Mouse (Mus musculus): Measurements from ENCODE around the gene Csrp1.

Csrp1 gene

DNA sequence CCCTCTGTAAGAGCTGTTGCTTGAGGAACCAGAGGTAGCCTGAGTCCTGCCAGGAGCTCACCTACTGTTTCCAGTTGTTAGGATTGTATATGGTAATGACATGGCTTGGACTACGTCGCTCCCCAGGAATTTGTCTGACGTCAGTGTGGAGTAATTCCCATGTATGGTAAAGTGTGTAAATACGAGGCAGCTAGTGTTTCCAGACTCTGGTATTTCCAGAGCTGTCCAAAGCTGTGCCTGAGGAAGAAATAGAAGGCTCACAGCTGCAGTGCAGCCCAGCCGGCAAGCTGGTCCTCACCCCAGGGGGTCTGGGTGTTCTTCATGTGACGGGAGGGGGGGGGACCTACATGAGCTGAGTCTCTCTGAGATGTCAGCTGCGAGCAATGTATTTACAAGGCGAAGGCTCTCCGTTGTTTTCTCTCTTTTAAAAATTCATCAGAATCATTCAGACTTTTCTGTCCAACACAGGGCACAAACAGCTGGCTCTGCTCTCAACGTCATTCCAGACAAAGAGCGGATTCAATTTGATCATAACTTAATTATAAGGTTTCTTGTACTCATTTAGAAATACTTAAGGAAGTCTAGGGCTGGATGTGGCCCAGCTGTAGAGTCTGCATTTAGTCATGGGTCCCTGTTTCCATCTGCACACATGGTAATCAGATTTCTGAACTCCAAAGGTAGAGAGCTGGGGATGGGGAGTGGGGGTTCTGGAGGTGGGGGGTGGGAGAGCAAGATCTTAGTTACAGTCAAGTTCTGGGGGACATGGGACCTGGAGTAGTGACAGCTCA lies 12.2 kb downstream of the Csrp1 start:
- no peak for DNase-seq (ENCODE audit: low read depth)

DNA sequence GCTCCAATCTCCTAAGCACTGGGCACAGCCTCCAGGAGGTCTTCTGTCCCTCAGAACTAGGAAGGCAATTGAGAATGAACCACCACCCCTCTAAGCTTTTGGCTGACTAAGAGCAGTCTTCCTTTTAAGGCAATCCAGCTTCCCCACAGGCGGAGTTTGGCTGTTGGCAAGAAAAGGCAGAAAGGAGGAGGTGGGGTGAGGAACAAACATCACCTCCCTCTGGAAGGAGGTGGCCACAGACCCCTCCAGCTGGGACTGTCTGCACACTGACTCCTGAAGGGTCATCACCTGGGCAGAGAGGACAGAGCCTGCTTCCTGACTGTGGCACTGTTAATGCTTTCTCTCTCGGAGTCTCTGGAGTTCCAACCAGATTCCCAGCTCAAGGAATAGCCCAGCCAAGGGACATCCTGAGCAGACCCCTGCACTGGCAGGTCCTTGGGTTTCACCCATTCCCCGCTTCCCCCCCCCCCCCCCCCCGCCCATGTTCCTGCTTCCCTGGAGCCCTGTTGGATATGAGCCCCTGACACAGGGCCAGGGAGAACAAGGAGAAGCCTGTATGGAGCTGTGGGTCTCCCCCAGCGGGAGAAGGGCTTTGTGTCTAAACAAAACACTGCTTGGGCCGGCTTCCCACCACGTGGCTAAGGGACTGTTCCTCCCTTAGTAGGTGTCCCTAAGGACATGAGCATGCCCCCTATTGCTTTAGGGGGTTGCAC lies 14.5 kb downstream of the Csrp1 start:
- DNase-seq (ENCODE audit: low read depth): no peak

DNA sequence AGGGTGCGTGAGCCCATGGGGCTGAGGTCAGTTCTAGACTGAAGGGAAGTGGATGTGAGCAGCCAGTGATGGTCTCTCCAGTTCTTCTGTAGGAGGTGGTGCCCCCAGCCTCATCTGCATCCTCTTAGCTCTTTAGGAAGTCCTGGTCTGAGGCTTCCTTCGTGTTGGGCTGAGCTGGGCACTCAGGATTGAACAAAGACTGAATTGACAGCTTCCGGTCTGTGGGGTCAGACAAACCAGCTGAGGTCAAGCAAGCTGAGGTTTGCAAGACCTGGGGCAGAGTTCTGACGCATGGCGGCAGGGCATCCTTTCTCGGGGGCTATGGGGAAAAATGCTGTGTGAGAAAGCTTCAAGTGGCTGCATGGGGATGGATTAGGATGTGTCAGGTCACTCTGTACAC lies 15.6 kb downstream of the Csrp1 start:
- no peak for DNase-seq (ENCODE audit: low read depth)

DNA sequence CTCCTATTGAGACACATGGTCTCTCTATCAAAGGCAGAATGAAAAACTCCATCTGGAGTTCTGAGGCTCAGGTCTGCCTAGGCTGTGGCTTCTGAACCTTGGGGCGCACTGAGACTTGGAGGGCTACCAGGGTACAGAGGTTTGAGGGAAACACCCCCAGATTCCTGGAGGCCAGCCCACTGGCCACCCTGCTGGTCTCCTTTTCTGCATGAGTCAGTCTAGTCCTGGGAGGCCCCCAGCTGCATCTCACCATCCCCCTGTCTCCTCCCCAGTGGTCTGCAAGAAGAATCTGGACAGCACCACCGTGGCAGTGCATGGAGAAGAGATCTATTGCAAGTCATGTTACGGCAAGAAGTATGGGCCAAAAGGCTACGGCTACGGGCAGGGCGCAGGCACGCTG lies 25.1 kb downstream of the Csrp1 start:
- DNase-seq (ENCODE audit: low read depth): no peak

DNA sequence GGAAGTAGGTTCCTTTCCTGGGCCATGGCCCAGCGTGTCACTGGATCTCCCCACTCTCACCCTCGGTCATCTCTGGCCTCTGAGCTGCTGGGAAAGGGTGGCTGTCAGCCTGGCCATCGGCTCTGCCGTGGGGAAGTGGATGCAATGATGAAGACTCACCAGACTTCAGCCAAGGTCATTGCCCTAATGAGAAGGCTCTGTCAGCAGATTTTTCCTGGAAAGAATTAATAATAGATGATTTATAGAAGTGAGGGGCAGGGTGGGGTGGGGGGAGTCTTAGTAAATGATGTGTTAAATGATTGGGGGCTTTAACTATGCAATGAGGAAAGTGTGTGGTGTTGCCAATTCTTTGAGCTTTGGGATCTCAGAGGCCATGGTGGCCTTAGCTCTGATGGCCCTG lies 26.4 kb downstream of the Csrp1 start:
- no peak for DNase-seq (ENCODE audit: low read depth)

DNA sequence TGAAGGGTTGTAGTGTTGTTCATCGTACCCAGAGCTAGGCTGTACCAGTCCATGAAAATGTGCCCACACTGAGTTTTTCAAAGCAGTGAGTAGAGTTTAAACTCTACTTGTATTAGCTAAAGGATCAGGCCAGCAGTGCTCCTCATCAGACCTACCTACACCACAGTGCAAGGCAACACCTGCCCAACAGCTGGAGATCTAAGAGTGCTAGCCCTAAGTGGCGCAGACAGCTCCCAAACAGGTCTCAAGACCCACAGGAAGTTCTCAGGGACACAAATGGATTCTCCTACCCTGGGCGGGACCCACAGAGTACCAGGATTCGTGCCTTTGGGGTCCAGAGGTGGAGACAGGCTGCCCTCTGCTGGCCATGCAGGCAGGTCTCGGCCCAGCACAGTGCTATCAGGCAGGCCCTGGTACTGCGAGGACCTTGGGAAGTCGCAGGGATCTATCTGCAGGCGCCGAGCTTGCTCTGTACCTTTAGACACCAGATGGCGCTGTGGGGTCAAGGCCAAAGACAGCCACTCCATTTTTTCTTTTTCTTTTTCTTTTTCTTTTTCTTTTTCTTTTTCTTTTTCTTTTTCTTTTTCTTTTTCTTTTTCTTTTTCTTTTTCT lies 33.0 kb downstream of the Csrp1 start:
- peak; percentile 92 for DNase-seq (ENCODE audit: low read depth)

DNA sequence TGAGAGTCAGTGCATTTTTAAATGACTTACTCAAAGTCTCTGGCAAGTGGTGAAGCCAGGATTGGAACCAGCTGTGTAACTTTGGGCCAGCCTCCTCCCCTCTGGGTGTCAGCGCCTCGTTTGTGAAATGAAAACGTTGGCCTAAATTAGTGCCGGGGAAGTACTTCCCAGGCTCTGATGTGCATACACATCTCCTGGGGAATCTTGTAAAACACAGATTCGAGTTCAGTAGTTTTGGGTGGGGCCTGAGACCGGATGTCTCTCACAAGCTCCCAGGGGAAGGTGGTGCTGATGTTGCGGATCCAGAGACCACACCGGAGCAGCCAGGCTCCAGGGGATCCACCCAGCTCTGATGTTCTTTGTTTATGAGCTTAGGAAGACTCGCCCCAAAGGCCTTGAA lies 35.4 kb downstream of the Csrp1 start:
- DNase-seq (ENCODE audit: low read depth): no peak

DNA sequence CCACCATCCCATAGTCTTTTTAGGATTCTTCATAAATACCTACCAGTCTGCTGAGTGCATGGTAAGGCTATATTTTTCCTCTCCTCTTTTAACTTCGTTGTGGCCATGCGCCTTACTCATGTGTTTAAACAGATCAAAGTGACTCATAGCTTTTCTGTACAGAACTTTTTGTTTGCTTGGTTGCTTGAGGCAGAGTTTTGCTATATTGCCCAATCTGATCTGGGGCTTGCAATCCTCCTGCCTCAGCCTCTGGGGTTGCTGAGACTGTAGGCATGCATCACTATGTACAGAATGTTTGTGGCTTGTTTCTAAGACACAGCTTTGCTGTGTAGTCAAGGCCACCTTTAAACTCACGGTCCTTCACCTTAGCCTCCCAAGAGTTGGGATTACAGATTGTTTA lies 36.1 kb downstream of the Csrp1 start:
- no peak for DNase-seq (ENCODE audit: low read depth)

DNA sequence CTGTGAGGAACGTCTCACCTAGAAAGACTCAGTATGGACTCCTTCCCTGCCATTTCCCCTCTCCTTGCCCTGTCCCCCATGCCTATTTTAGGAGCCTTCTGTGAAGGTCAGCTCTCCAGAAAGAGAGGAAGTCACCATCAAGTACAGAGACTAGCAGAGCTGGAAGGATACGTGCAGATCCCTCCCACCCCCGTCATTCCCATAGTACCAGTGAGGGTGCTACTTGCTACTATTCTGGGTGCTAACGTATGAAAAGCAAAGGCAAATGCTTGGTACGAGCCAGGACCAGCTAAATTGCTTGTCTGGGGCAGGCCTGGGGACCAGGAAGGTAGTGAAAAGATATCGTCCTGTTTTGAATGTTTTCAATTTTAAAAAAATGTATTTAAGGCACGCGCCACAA lies 37.4 kb downstream of the Csrp1 start:
- DNase-seq (ENCODE audit: low read depth): no peak

DNA sequence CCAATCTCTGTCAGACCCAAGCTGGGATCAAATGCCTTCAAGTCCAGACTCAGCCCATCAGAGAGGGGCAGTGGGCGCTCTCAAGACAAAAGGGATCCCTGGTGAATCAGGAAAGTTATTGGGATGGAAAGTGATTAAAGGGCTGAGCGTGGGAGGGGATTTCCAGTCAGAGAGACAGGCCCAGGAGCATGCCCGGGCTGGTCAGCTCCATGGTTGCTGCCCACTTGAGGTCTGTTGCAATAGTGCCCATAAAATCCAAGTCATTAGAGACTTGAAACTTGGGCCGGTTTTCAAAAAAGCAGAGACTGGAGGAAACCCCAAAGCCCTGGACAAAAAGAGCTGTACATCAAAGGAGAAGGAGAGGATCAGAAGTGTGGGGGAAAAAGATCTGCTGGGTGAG lies 39.8 kb downstream of the Csrp1 start:
- no peak for DNase-seq (ENCODE audit: low read depth)

DNA sequence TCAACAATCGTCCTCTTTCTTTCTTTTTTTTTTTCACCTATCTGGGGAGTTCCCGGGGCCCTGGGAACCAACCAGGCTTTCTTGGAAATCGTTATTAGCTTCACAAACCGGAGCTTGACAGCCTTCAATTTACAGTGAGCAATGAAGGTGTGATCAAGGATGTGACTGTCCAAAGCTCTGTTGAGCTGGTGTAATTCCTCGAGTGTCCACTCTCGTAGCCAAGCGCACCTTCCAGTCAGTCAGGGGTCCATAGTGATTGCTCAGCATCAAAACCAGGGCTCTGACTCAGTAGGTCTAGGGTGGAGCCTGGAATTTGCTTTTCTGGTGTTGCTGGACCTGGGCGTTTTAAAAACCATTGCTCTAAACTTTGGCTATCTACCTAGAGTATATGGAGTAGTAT lies 40.4 kb downstream of the Csrp1 start:
- DNase-seq (ENCODE audit: low read depth): no peak

DNA sequence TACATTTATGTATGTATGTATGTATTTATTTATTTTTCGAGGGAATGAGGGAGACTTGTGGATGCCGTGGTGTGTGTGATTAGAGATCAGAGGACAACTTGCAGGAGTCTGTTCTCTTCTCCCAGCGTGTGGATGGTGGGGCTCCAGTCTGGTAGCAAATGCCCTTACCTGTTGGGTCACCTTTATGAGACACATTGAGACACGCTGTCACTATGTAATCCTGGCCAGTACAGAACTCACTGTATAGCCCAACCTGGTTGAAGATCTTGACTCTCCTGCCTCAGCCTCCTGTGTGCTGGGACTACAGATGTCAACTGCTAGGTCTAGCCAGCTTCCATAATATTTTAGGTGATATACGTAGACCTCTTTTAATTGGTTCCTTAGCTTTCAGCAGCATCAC lies 41.9 kb downstream of the Csrp1 start:
- peak; percentile 69 for DNase-seq (ENCODE audit: low read depth)

DNA sequence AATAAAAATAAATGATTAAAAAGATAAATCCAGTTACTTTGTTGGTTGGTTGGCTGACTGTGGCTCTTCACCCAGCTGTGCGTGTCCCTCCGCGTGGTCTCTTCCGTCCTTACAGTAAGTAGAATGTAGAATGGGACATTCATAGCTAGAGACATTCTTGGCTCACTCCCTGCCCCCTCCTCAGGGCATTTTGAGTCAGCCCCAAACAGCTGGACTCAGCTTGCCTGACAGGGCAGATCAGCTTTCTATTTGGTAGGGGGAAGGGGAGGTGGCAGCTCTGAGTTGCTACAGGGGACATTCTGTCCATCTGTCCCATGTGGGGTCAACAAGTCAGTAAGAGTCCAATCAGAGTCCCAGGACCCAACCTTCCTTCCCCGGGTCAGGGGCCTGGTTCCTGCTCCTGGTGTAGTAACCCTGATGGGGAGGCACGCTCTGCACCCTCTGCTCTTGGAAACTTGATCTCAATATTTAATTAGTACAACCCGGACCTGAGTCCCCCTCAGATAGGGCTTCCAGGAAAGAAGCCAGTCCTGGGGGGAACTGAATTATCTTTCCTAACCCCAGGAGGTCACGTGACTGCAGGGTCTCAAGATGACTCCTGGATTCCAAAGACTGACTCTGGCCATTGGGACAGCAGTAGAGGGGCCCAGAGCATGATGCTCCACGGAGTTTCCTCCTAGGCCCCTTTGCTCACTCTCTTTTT lies 43.8 kb downstream of the Csrp1 start:
- DNase-seq (ENCODE audit: low read depth): no peak

DNA sequence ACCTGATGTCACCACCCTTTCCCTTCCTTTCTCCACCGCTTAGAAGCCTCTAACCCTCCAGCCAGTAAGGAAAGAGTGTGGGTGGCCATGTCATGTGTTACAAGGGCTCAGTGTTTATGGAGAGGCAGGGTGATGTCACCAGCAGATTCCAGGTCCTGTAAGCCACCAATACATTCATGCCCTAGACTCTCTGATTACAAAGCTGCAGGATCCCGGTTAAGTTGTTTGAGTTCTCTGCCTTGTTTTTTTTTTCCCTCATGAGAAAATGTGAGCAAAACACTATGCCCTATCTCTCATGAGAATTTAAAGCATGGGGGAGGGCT lies 44.3 kb downstream of the Csrp1 start:
- no peak for DNase-seq (ENCODE audit: low read depth)

DNA sequence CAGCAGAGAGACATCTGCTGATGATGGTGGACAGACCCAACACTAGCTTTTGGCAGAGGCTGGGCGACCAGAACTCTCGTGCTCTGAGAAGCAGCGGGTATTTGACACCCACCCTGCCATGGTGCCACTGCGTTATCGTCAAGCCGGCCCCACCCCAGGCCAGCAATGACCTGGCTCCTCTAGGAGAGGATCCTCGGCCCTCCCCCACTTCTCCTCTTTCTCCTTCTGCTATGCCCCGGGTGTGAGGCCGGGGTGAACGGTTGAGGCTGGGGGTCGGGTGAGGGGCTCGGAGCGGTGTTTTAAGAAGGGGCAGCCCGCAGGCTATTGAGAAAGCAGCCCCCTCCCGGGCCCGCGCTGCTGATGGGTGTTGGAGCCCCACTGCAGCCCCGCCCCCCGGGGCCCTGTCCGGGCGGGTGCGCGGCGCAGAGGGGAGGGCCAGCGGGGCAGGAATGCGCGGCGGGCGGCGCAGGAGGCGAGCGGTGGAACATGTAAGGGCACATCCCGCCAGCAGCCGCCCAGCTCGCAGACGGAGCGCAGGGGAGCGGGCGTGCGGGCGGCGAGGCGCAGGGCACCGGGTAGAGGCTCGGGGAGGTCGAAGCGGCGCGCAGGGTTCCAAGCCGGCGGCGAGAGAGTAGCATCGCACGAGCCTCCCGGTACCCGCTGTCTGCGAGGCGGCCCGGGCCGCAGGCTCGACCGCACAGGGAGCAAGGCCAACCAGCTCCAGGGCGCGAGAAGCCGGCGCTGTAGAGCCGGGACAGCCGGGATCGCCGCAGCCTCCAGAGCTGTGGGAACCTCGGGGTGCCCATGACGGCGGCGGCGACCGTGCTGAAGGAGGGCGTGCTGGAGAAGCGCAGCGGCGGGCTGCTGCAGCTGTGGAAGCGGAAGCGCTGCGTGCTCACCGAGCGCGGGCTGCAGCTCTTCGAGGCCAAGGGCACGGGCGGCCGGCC lies 46.1 kb downstream of the Csrp1 start, which contains the start of gene Phlda3:
Gene Phlda3 (plus strand): TSS at position 475 of the 947 bp plus-strand sequence.
- peak; percentile 54 for DNase-seq (ENCODE audit: low read depth)

DNA sequence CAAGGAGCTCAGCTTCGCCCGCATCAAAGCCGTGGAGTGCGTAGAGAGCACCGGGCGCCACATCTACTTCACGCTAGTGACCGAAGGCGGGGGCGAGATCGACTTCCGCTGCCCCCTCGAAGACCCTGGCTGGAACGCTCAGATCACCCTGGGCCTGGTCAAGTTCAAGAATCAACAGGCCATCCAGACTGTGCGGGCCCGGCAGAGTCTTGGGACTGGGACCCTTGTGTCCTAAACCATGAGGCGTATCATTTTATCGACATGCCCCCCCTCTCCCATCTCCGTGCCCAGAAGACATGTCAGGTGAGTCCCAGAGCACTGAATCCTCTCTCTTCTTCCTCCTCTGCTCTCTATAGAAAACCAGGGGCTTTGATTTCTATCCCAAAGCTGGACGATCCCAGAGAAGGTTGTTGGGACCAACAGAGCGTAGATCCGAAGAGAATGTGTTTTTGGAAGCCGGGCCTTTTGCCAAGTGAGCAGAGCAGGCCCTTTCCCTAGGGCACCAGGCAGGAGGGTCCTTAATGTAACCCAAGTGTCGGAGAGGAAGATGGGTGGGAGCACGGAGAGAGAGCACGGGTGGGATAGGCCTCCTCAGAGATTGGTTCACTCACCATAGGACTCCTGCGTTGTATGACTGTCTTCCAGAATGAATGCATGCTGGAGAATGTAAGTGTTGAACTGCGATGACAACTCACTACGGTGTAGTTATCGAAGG lies 46.9 kb downstream of the Csrp1 start:
- no peak for DNase-seq (ENCODE audit: low read depth)

DNA sequence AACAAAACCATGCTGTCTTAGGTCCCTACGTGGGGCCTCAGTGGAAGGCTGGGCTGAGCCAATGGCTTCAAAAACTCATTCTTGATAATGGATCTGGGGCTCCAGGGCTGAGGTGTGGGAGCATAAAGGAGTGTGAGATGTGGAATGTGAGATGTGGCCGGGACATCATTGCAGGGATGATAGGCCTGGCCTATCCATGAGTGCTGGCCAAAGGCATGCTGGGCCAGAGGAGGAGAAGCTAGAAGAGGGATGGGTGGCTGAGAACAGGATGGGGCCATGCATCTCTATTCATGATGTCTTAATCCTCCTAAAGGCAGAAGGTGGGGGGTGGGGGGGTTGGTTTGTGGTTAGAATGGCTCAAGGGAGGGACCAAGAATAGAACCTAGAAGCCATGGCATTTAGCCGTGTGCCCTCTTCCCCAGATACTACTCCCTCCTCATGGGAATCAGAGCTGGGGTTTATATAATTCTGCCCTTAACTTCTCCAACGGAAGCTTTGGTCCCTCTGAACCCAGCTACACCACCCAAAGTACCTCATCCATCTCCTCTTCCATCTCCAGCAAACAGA lies 47.5 kb downstream of the Csrp1 start:
- no peak for DNase-seq (ENCODE audit: low read depth)

DNA sequence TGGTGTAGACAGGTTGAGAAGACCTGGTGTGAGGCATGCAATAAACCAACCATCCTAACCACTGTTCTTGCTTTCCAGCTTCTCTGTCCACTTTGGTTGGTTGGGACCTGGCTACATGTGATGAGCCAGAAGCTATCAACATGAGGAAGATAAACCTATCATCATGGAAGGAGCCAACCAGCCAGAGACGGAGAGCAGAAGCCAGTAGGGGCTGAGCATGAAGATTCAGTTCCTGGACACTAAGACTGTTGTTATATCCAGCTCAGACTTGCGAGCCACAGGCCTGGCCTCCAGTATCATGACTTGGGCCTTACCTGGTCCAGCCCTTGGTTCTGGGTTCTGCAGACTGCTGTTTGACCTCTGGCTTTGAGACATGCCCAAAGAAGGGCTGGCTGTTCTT lies 48.5 kb downstream of the Csrp1 start:
- DNase-seq (ENCODE audit: low read depth): no peak

DNA sequence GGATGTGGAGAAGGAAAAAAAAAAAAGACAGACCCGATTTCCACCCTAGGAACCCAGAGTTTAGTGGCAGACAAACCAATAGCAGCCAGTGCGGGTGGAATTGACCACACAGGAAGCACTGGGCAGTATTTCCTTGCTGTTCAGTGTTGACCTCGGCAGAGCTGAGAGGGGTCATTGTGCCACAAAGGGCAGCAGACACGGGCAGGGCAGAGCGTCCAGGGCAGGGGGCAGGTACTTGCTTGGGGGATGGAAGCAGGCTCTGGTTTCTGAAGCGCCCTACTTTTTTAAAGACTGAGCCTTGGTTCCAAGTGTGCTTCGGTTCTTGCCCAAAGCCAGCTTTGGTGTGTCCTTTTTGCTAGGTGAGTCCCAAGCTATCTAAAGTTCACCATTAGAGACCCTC lies 50.4 kb downstream of the Csrp1 start:
- no peak for DNase-seq (ENCODE audit: low read depth)

DNA sequence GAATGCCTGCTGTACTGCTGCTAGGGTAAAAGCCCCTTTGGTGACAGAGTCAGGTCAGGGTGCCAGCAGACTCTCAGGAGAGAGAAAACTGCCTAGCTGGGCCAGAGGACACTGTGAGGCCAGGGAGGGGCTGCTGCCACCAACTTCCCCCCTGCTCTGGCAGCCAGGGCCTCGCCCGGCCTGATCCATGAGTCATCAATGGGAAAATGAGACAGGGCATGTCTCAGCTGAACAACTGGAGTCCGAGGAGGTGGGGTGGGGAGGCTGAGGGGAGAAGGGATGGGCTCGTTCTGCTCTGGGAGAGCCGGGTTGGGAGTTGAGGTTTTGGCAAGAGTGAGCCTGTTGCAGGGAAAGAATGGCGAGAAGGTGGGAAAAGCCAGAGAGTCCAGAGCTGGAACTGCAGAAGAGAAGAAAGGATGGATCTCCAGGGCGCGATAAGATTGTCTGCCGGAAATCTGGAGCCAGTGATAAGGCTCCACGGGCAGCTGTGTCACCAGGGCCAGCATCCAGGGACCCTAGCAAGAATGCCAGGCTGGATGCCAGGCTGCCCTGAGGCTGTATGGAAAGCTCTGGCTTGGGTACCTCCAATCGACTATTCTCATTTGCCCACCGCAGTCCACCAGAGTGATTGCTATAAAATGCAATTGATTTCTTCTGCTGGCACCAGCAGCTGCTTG lies 51.2 kb downstream of the Csrp1 start:
- no peak for DNase-seq (ENCODE audit: low read depth)
